Mouse (Mus musculus): ENCODE measurements around the gene Trim7. TPM values are rescaled to one million over a fixed set of nuclear protein-coding genes. Genes with fewer than 3 reads are reported as not detected.
"Not testable (repeated sequence)": the region's sequence is repeated elsewhere in the genome, so short reads cannot be mapped to it uniquely, and the experiment has no call there.

Trim7 gene
- polyA plus RNA-seq, 1 experiment from 2014 or later: 1.4 TPM

DNA sequence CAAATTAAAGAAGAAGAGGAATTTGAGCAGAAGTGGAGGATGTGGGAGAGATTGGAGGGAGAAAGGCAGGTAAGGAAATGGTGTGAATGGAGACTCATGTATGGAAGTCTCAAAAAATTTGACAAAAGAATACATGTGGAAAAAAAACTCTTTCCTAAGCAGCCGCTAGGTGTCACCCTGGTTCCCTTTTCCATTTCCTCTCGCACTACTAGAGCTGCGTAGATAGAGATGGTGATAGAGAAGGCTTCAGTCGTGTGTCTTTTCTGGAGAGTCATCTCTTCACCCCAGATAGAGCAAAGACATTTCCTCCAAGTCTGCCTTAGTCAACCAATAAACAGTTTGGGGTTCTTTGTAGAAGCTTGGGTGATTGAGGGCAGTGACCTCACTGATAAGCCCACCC lies 48.5 kb downstream of the Trim7 start:
- ATAC-seq (ENCODE audit: insufficient read depth) (peak; percentile 36; the same call in 1 of the 2 replicates), DNase-seq (peak; percentile 82)
- Histone ChIP-seq H3K27ac (ENCODE audit: low read depth) (no peak overlapping the region), H3K9ac (no peak overlapping the region), H3K4me1 (ENCODE audit: insufficient read depth) (0 out of 2 replicates have a peak, but pooled peaks cover 5% of the 10 kb centered on the region), H3K4me2 (no peak overlapping the region), H3K9me3 (ENCODE audit: low read depth, low read length) (no peaks in the 10 kb centered on the region), H3K36me3 (ENCODE audit: insufficient read depth) (no peaks in the 10 kb centered on the region), H3K4me3 (ENCODE audit: low read depth, low read length) (no peak overlapping the region), H3K27me3 (ENCODE audit: insufficient read depth, low read length) (no peaks in the 10 kb centered on the region)
- WGBS: 1% methylated on average over 4 of the region's 4 CpGs
- peak; percentile 78 for TF ChIP-seq CTCF (IDR thresholded peaks at IDR 0.05; ENCODE audit: low read depth)

GRCm38 (mm10) chr11:48875343-48875837 lies 49.5 kb downstream of the Trim7 start:
- not testable (repeated sequence) for H3K27me3 ChIP-seq (ENCODE audit: insufficient read depth, low read length); ATAC-seq (ENCODE audit: insufficient read depth); H3K36me3 ChIP-seq (ENCODE audit: insufficient read depth); H3K4me3 ChIP-seq (ENCODE audit: low read depth, low read length); DNase-seq; H3K27ac ChIP-seq (ENCODE audit: low read depth); H3K4me1 ChIP-seq (ENCODE audit: insufficient read depth); H3K4me2 ChIP-seq; H3K9me3 ChIP-seq (ENCODE audit: low read depth, low read length); H3K9ac ChIP-seq
- WGBS: 83% methylated on average over 1 of the region's 1 CpGs

- H3K4me3 ChIP-seq (ENCODE audit: low read depth, low read length): no peak overlapping the region
- no peak overlapping the region for H3K27ac ChIP-seq (ENCODE audit: low read depth)
- H3K4me2 ChIP-seq: no peak overlapping the region
- ATAC-seq (ENCODE audit: insufficient read depth) (no peak), DNase-seq (no peak)
- H3K4me1 ChIP-seq (ENCODE audit: insufficient read depth): 0 out of 2 replicates have a peak, but pooled peaks cover 4% of the 10 kb centered on the region
- no peaks in the 10 kb centered on the region for H3K36me3 ChIP-seq (ENCODE audit: insufficient read depth)
- no peaks in the 10 kb centered on the region for H3K9me3 ChIP-seq (ENCODE audit: low read depth, low read length)
- WGBS: 93% methylated on average over 1 of the region's 1 CpGs
- TF ChIP-seq CTCF (IDR thresholded peaks at IDR 0.05; ENCODE audit: low read depth): no peak
- no peaks in the 10 kb centered on the region for H3K27me3 ChIP-seq (ENCODE audit: insufficient read depth, low read length)
- H3K9ac ChIP-seq: no peak overlapping the region
These were observed 50.7 kb downstream of the Trim7 start for GRCm38 (mm10) chr11:48876680-48877079.

DNA sequence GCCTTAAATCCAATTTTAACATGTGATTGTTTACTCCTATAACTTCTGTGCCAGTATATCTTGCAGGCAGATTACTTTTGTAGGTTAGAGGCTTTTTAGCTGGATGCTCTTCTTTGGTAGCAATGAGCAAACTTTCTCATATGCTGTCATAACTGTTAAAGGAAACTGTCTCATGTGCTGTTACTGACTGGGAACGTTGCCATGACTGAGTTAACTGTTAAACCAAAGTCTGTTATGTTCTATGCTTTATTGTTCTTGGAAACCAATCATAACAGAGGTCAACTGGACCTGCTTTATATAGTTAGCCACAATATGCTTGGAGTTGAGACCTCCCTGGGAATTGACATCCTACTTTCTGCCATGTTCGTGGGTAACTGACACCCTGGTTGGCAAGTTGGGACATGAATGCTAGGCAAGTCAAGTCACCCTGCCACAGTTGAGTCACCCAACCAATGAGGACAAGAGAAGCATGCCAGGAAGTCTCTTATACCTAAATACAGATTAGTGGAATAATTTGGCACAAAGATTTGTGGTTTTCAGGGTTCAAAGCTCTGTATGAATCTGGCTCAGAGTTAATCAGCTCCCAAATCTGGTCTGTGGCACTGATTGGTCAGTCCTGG lies 73.0 kb downstream of the Trim7 start:
- DNase-seq (no peak), ATAC-seq (ENCODE audit: insufficient read depth) (no peak)
- H3K9ac ChIP-seq: no peak overlapping the region
- H3K27ac ChIP-seq (ENCODE audit: low read depth): no peak overlapping the region
- H3K4me2 ChIP-seq: no peak overlapping the region
- TF ChIP-seq CTCF (IDR thresholded peaks at IDR 0.05; ENCODE audit: low read depth): no peak
- no peaks in the 10 kb centered on the region for H3K4me1 ChIP-seq (ENCODE audit: insufficient read depth)
- H3K27me3 ChIP-seq (ENCODE audit: insufficient read depth, low read length): no peaks in the 10 kb centered on the region
- no peaks in the 10 kb centered on the region for H3K9me3 ChIP-seq (ENCODE audit: low read depth, low read length)
- 64% methylated on average over 2 of the region's 2 CpGs for WGBS
- H3K4me3 ChIP-seq (ENCODE audit: low read depth, low read length): no peak overlapping the region
- H3K36me3 ChIP-seq (ENCODE audit: insufficient read depth): no peaks in the 10 kb centered on the region

GRCm38 (mm10) chr11:48900654-48901566 lies 75.0 kb downstream of the Trim7 start:
- H3K4me1 ChIP-seq (ENCODE audit: insufficient read depth); H3K36me3 ChIP-seq (ENCODE audit: insufficient read depth); H3K27me3 ChIP-seq (ENCODE audit: insufficient read depth, low read length); DNase-seq; H3K4me2 ChIP-seq; H3K9ac ChIP-seq; H3K27ac ChIP-seq (ENCODE audit: low read depth); H3K9me3 ChIP-seq (ENCODE audit: low read depth, low read length); H3K4me3 ChIP-seq (ENCODE audit: low read depth, low read length); ATAC-seq (ENCODE audit: insufficient read depth): not testable (repeated sequence)
- 66% methylated on average over 6 of the region's 6 CpGs for WGBS

- H3K9me3 ChIP-seq (ENCODE audit: low read depth, low read length); H3K4me2 ChIP-seq; H3K36me3 ChIP-seq (ENCODE audit: insufficient read depth); H3K9ac ChIP-seq; H3K27me3 ChIP-seq (ENCODE audit: insufficient read depth, low read length); H3K27ac ChIP-seq (ENCODE audit: low read depth); DNase-seq; H3K4me1 ChIP-seq (ENCODE audit: insufficient read depth); ATAC-seq (ENCODE audit: insufficient read depth); H3K4me3 ChIP-seq (ENCODE audit: low read depth, low read length): not testable (repeated sequence)
- WGBS: 83% methylated on average over 1 of the region's 1 CpGs
These were observed 75.6 kb downstream of the Trim7 start for GRCm38 (mm10) chr11:48901567-48901930.

Other genes with a start within 250 kb of the Trim7 start
- 935 and 940 TPM in 2 replicates for gene Rack1, start 25.8 kb upstream of the Trim7 start, polyA plus RNA-seq (2014; fragmentation: Nextera tagmentation; extraction: Ambion mirVana)
- gene Trim41, start 8.8 kb upstream of the Trim7 start, polyA plus RNA-seq (2014; fragmentation: Nextera tagmentation; extraction: Ambion mirVana): 4.5 and 4.6 TPM in 2 replicates
- gene Gm12184, start 515 bp downstream of the Trim7 start, polyA plus RNA-seq (2014; fragmentation: Nextera tagmentation; extraction: Ambion mirVana): 11.3 and 11.8 TPM in 2 replicates
- 6.7 and 7.6 TPM in 2 replicates for gene Irgm1, start 45.5 kb downstream of the Trim7 start, polyA plus RNA-seq (2014; fragmentation: Nextera tagmentation; extraction: Ambion mirVana)
- gene Gm5431, start 76.1 kb downstream of the Trim7 start, polyA plus RNA-seq (2014; fragmentation: Nextera tagmentation; extraction: Ambion mirVana): 0.17 and 0.20 TPM in 2 replicates
- 2.3 TPM in 2 replicates for gene Psme2b, start 120.0 kb downstream of the Trim7 start, polyA plus RNA-seq (2014; fragmentation: Nextera tagmentation; extraction: Ambion mirVana)
- gene Olfr56, start 152.7 kb downstream of the Trim7 start, polyA plus RNA-seq (2014; fragmentation: Nextera tagmentation; extraction: Ambion mirVana): not detected in 2 replicates
- 0.72 and 1.0 TPM in 2 replicates for gene 9930111J21Rik1, start 153.3 kb downstream of the Trim7 start, polyA plus RNA-seq (2014; fragmentation: Nextera tagmentation; extraction: Ambion mirVana)
- not detected in 2 replicates for gene Gm12185, start 166.1 kb downstream of the Trim7 start, polyA plus RNA-seq (2014; fragmentation: Nextera tagmentation; extraction: Ambion mirVana)
- gene Tgtp1, start 168.0 kb downstream of the Trim7 start, polyA plus RNA-seq (2014; fragmentation: Nextera tagmentation; extraction: Ambion mirVana): 0.28 TPM in 1 of 2 replicates, not detected in the other
- 0.38 and 0.79 TPM in 2 replicates for gene 9930111J21Rik2, start 225.1 kb downstream of the Trim7 start, polyA plus RNA-seq (2014; fragmentation: Nextera tagmentation; extraction: Ambion mirVana)
- gene Tgtp2, start 238.1 kb downstream of the Trim7 start, polyA plus RNA-seq (2014; fragmentation: Nextera tagmentation; extraction: Ambion mirVana): 0.09 and 0.16 TPM in 2 replicates

Measured in lung, embryonic 14.5 days (tissue).